Mouse (Mus musculus) thymus, postnatal 0 days (tissue): ENCODE measurements around the gene Sdc4. TPM values are rescaled to one million over a fixed set of nuclear protein-coding genes. Genes with fewer than 3 reads are reported as not detected.

Experiments
- DNase-seq: peaks from one replicate; pipeline ENCODE4 v3.0.0-alpha.2; 2015; ENCODE audit warnings: low spot score
- polyA plus RNA-seq: library from polyadenylated mRNA; unstranded; fragments of >200 nt; fragmentation: Nextera tagmentation; extraction: Ambion mirVana; gene quantifications from 2 replicates; pipeline ENCODE4 v1.2.1, GENCODE M21; 2015

The Sdc4 gene
- polyA plus RNA-seq, 1 experiment from 2014 or later: 40.4 TPM

DNA sequence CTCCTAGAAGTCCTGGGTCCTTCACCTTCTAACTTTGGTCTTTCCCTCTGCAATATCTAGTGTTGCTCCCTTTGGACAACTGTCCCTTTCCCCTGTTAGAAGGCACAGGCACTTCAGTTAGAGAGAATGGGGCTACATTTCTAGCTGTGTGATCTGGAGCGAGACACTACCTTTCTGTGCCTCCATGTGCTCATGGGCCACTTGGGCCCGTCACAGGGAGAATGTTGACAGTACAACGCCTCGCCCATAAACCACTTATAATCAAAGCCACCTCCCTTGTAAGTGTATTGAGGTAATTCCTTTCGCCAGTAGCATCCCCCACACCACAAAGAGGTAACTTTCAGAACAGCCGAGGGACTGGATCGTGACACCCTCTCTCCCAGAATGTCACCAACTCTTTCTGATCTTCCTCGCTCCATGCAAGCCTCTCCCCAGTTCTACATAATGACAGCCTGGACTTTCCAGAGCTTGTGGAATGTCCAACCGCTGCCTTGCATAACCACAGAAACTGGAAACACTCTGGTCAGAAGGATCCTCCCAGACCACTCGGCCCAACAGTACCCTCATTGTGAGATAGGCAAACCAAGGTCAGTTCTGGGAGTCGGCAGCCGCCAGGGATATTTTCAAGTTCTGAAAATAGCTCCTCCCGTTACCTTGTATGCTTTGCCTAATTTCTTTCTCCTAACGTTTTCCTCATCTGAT is 5.8 kb upstream of the Sdc4 start:
- no peak for DNase-seq

DNA sequence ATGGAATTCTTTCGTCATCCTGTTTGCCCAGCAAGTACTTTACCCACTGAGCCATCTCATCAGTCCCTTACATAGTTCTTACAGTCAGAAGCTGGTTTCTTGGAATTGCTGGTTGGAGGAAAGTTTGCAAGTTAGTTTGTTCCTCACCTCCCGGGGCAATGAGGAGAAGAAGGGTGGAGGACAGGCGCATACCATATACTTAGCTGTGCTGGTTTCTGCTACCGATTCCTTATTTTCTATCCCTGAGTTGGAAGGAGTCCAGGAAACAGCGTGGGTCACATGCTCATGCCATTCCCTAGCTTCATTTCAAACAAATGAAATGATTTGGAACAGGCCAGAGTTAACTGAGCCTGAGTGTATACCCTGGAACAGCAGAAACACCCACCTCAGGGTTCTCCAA is 5.2 kb upstream of the Sdc4 start:
- no peak for DNase-seq

DNA sequence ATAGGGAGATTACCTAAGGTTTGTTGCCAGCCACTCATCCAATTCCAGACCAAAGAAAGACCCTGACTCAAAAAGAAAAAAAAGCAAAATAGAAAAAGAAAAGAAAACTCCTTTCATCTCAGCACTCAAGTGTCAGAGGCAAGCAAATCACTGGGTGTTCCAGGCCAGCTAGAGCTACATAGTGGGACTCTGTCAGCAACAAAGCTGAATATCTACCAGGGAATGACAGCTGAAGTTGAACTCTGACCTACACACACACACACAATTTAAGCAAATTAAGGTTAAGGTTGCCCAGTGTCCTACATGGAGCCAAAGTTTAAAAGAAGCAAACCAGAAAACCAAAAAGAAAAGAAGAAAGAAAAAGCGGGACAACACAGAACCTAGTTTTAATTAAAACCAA is 4.5 kb upstream of the Sdc4 start:
- DNase-seq: no peak

DNA sequence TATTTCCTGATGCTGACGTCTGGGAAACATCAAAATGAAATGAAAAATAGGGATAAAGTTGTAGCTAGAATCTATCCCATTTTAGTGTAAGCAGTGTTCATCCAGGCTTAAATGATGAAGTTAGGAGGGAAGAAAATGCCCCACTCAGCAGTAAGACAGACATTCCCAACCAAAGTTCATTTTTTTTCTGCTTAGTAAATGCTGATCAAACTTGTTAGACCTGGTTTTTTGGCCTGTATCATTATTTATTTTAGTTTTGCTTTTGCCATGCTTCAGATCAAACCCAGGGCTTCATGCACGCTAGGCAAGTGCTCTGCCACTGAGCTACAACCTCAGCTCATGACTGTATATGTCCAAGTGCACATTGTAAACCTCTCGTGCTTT is 2.4 kb upstream of the Sdc4 start:
- no peak for DNase-seq

DNA sequence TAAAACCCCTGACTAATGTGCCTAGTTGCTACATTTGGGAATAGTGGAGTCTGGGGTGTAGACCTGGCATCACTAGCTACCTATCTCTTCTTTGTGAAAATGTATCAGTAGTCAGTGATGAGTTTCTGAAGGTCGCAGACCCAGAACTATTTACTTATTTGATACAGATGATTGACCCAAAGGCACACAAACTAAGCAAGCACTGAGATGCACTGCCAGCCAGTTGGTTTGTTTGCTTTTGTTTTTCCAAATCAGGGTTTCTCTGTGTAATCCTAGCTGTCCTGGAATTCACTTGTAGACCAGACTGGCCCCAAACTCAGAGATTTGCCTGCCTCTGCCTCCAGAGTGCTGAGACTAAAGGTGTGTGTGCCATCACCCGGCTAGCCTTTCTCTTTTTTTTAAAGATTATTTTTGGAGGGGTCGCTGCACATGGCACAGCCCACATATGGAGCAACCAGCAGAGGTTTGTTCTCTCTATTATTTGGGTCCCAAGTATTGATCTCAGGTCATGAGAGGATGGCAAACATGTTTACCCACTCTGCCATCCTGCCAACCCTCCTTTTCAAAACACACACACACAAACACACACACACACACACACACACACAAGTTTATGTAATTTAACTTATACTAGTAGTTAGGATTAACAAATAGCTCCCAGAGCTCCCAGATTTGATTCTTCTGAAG is 1.9 kb upstream of the Sdc4 start:
- no peak for DNase-seq

DNA sequence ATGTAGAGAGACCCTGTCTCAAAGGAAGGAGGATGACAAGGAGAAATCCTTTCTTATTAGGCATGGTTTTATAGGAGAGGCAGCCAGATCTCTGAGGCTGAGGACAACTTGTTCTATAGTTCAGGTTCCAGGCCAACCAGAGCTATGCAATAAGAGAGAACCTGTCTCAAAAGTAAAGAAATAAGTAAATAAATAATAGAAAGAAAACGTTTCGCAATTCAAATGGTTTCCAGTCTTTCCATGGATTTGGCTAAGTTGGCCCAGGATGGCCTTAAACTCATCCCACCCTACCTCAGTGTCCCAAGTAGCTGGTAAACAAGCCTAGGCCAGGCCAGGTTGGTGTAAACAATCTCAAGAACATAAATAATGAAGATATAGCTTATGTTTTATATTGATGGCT is 1.0 kb upstream of the Sdc4 start:
- DNase-seq: no peak

DNA sequence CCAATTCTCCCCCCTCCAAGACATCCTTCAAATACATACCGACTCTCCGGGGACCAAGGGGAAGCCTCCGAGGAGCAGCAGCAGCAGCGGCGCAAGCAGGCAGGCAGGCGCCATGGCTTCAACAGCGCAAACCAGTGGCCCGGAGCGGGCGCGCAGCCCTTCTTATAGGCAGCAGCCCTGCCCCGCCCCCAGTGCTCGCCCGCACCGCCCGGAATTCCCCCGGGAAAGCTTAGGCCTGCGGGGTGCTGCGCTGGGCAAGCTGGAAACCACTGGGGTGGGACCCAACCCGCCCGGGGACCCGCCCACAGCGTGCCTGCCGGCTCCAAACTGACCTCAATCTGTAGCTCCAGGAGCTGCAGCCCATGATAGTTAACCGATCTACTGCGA is 643 bp downstream of the Sdc4 start:
- peak; percentile 37 for DNase-seq

DNA sequence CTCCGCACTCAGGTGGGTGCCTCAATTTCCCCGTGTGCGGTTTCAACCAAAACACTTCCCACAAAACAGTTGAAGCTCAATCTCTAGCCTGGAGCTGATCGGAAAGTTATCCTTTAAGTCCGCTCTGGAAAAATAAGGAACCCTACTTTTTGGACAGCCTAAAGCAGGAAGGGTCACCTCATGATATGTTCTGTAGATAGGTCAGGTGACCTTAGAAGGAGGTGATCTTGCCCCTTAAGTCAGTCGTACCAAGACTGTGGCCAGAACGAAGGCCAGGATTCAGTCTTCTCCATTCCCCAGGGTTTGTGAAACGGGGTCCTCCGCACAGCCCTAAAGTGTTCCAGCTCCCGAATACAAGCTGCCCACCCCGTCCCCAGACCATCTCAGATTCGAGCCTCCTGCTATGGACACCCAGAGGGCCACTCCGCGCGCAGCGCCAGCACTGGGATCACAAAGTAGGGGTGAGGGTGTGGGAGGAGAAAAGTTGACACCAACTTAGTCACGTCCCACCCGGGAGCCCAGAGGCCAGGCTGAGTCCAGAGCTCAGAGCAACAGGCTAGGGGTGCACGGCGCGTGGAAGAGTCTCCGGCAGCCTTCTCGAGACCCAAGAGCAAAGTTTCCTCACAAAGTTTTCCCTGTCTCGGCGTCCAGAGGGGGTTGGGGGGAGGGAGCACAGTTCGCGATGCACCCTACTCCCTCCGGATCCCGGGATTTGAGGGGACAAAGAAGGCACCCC is 1.2 kb downstream of the Sdc4 start:
- no peak for DNase-seq

DNA sequence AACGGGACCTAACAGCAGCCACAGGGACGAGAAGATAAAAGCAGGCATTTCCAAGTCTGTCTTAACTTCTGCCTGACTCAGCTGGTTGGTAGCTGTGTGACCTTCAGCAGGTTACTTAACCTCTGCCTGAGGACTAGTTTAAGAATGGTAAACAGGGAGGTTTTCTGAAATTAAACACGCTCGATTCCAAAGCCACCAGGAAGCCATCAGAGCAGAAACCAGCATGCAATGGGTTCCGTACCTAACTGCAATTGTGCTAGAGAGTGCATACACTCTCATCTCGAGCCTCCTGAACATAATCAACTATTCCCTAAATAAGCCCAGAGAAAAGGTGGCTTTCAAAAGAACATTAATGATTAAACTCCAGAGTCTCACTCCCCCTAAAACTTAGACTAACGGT is 2.0 kb downstream of the Sdc4 start:
- DNase-seq: no peak

DNA sequence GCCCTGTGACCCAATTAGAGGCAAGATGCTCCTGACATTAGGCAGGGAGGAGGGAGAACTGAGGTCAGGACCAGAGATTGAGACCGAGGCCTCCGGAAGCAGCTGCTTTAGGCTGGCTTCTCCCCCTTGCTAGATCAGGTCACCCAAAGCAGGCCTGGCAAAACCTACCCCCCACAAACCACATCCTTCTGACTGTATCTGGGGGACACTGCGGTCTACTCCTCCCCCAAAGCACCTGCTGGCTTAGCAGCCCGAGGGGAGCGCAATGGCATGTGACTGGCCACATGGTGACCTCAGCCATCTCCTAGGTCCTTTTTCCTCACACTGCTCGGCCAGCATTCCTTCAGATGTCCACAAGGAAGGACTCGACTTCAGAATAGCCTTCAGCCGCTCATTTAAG is 2.5 kb downstream of the Sdc4 start:
- peak; percentile 74 for DNase-seq

DNA sequence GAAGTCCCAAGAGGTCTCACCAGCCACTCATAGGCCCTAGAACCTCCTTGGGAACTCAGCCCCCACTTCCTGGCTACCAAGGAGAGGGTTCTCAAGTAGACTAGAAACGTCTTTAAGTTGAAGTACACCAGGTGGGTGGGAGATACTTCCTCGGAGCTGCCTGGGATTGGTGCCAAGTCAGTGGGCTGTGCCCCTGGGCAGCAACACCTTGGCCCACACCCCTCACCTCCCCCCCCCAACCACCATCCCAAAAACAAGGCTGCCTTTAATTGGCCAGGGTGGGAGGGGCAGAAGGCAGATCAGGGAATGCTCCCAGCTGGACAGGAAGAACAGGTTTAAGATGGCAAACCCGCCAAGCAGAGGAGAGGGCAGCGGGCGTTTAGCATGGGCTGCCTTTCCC is 3.4 kb downstream of the Sdc4 start:
- DNase-seq: no peak

DNA sequence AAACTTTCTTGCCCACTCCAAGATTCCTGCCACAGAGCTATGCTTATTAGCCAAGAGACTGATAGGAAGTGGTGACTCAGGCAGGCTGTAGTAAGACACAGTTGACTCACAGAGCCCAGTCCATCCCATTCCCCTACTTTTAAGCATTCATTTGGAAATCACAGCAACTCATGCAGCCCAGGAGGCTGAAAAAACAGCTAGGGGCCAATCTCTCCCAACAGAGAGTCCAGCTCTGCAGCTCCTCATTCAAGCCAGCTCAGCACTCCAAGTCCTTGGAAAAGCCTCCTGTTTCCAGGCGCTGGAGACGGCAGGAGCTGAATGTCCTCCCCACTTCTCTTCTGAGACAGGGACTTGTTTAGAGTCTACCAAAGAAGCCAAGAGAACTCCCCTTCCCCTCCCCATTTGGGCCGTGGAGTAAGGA is 4.7 kb downstream of the Sdc4 start:
- no peak for DNase-seq

DNA sequence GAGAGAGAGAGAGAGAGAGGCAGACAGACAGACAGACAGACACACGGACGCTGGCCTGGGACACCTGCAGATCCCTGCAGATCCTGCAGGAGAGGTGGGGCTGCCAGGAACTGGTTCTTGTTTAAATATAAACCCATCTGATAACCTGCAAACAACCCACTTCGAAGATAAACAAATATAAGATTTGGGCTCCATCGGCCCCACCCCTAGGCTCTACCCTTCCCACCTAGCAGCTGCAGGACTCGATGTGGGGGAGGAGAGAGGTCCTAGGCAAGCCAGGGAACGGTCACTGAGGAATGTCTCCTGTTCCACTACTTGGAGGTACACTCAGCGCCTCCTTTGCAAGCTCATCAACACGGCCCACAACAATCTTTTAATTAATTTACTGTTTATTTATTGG is 5.4 kb downstream of the Sdc4 start:
- no peak for DNase-seq

DNA sequence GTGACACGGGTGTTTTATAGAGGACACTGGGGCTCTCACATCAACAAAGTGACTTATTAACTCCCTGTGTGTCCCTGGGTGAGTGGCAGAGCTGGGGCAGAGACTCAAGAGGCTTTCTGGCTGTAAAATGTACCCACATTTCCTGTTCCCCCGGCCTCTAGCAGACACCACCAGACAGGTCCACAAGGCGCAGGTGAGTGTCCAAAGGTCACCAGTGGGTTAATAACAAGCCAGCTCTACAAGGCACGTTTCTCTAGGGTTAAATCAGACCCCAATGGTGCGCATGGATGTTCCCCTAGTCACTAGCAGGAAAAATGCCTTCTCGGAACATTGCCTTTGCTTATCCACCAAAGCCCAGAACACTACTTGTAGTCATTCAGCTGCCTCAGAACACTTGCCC is 6.0 kb downstream of the Sdc4 start:
- no peak for DNase-seq

DNA sequence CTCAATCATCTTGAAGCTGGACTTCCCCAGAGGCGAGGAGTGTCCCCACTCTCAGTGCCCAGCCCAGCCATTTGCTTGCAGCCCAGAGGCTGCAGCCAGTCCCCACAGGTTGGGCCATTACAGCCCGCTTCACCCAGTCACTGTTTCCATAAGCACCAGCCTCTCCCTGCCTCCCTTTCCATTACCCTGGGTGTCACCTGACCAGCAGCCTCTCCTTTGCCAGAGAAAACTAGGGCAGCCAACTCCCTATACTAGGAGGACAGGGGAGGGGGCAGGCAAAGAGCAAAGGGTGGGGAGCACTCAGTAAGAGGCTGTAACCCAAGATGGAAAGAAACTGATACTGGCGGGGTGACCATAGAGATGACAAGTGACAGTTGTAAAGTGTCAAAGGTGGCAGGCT is 6.7 kb downstream of the Sdc4 start:
- no peak for DNase-seq

DNA sequence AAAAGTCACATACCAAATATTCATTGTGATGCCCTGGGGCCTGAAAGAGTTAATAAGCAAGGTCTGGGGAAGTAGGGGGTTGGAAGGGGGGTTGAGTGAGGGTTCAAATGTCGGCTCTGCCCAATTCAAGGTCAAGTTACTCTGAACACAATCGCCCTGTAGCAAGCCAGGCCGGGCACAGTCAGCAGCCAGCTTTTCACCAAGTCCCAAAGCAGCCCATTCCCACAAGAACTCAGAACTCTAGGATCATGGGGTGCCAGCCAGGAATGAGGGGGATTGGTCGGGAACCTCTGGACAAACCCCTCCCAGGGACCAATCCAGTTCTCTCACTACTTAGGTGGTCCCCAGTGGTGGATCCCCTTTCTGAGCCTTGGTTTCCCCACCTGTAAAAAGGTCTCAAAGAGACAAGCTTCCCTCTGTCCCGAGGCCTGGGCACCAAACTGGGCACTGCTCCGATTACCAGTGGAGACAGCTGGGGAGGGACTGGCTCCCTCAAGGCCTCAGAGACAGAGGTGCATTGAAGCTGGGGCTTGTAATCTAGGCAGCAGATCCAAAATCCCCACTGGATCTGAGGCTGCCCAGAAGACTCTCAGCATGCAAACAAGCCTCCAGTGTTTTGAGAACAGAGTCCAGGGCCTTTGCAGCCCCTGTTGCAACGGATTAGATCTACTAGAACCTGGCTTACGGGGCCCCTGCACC is 7.3 kb downstream of the Sdc4 start:
- DNase-seq: no peak

DNA sequence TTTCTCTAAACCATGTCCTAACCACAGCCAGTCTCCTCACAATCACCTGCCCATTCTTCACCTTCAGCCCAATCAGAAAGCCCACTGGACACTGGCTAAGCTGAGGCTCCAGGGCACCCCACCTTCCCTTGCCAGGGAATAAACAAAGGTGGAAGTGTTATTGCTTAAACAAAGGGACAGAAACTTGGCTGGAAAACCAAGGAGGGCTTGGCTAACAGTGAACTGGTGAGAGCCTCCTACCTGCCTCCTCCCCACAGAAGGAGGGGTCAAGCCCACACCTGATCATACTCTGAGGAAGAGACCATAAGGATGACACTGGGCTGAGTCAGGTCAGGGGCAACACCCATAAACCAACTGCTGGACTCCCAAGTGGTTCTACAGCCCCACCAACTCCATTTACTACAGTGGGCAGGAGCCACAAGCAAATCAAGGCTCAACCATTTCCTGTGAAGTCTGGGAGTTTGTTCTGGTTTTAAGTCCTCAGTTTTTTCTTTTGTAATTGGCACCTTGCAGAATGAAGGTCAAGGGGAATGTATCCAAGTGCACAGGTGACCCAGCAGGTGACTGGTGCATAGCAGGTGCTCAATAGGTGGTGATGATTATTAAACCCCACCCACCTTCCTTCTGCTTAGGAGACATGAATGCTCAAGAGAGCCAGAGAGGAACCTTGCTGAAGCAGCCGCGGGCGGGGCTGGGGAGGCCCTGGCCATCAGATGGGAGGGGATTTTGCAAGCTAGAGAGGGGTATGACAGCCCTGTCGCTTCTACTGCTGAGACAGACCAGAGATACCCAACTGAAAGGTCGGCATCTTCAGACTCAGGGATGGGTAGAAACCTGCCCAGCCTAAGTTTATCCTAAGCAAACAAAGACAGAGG is 8.2 kb downstream of the Sdc4 start:
- no peak for DNase-seq

DNA sequence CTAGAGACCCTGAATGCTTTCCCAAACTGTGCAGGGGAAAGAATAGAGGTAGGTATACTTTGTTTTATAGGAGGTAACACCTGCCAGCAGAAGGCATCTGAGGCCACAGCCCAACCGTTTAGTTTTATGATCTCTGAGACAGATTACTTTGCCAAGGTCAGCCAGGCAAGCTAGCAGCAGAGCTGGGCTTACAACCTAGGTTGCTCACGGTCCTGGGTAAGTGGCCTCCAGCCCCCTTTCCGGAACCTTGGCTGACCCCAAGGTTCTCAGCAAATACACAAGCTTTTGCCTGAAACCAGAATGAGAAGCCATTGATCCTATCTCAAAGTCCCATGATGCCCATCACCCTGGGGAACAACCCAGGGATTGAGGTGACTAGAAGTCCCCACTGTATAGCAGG is 9.0 kb downstream of the Sdc4 start:
- DNase-seq: no peak

DNA sequence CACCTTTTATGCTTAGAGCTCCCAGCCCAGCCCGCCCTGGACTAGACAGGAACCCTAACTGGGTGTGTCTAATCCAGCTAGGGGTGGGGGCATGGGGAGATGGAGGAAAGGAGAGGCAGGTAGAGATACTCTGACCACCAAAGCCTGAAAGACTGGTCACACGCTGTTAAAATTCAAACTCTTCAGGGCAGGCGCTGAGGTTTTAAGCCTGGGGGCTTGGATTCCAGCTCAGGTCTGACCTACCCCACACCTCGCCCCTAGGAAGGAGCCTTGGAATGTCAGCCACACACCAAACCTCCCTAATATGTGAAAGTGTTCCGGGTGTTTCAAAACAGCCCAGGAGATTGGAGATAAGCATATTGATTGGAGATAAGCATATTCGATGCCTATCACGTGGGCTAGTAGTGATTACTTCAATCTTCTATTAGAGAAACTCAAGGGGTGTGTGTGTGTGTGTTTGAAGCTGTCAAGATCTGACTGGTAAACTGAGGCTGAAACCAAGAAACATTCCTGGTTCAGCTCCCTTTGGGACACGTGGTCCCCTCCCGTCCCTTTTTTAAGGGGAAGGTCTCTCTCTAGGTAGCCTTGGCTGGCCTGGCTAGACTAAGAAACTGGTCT is 10.3 kb downstream of the Sdc4 start:
- no peak for DNase-seq

DNA sequence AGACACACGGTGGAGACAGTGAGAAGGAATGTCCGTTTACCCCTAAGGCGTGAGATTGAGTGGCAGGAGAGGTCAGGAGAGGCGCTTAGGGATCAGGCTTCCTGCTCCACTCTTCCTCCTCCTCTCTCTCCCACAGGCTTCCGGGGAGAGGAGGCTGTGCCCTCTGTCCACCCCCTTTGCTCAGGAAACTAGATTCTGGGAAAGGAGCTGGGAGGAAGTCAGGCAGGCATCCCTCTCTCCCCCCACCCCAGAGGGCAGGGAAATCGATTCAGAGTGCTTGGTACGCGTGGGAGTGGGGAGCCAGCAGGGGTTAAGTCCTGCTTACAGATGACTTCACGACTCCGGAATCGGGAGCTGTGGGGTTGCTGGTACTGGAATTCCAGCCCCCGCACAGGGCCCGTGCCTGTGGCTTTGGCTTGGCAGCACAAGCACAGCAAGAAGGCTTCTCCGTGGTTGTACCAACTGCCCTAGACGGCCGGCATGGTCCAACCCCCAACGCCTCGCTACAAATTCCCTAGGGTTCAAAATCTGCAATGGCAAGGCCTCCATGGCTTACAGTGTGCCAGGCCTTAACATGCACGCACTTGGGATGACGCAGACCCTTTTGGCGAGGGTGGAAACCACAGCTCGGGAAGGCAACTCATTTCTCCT is 11.0 kb downstream of the Sdc4 start:
- DNase-seq: no peak
